Mouse (Mus musculus) liver, embryonic 12.5 days (tissue): ENCODE measurements around the gene Lypd6. TPM values are rescaled to one million over a fixed set of nuclear protein-coding genes. Genes with fewer than 3 reads are reported as not detected.

Experiments
- ATAC-seq: fragments of 200-750 bp; cut with Nextera tagmentation; 2 replicates; pipeline ENCODE4 v1.8.0; 2017; ENCODE audit warnings: moderate number of reproducible peaks, mild to moderate bottlenecking, moderate library complexity
- H3K27ac ChIP-seq: fragments of 300-500 bp; sonication (generic); 2 replicates; pipeline ENCODE4 v1.5.1; 2016; ENCODE audit warnings: mild to moderate bottlenecking
- H3K27me3 ChIP-seq: fragments of 300-500 bp; sonication (generic); replicated peaks from 2 replicates; pipeline ENCODE4 v1.6.1; 2016; ENCODE audit warnings: mild to moderate bottlenecking, moderate library complexity
- H3K36me3 ChIP-seq: fragments of 300-500 bp; sonication (generic); 2 replicates; pipeline ENCODE4 v1.6.1; 2016; ENCODE audit warnings: mild to moderate bottlenecking, moderate library complexity
- H3K4me1 ChIP-seq: fragments of 300-500 bp; sonication (generic); 2 replicates; pipeline ENCODE4 v1.6.1; 2016
- H3K4me2 ChIP-seq: fragments of 300-500 bp; sonication (generic); 2 replicates; pipeline ENCODE4 v1.6.1; 2016; ENCODE audit warnings: mild to moderate bottlenecking, moderate library complexity
- H3K4me3 ChIP-seq: fragments of 300-500 bp; sonication (generic); 2 replicates; pipeline ENCODE4 v1.5.1; 2016; ENCODE audit warnings: mild to moderate bottlenecking, moderate library complexity
- H3K9ac ChIP-seq: fragments of 300-500 bp; sonication (generic); 2 replicates; pipeline ENCODE4 v1.6.1; 2016; ENCODE audit warnings: mild to moderate bottlenecking, moderate library complexity
- H3K9me3 ChIP-seq: fragments of 300-500 bp; sonication (generic); replicated peaks from 2 replicates; pipeline ENCODE4 v1.6.1; 2016; ENCODE audit warnings: mild to moderate bottlenecking, moderate library complexity
- WGBS: fragments of 180-500 bp; shearing (Covaris S2); methylation state at CpG from one replicate; pipeline ENCODE4 v1.1.7; 2016; ENCODE audit not compliant: insufficient replicate concordance; 5-methylcytosine and 5-hydroxymethylcytosine counted together
- polyA plus RNA-seq: library from polyadenylated mRNA; unstranded; fragments of >200 nt; fragmentation: Nextera tagmentation; extraction: Ambion mirVana; gene quantifications from 2 replicates; pipeline ENCODE4 v1.2.1, GENCODE M21; 2016

Lypd6 gene
- polyA plus RNA-seq, result 0.39 and 0.45 TPM in 2 replicates

GRCm38 (mm10) chr2:50066246-50066967 is at the start of gene Lypd6:
TSS of gene Lypd6 (plus strand) at chr2:50066429.
- peak; percentile 84 for ATAC-seq

GRCm38 (mm10) chr2:50019477-50019876 is 46.8 kb upstream of the Lypd6 start:
- Histone ChIP-seq H3K9me3 (no peaks in the 10 kb centered on the region), H3K27me3 (no peaks in the 10 kb centered on the region), H3K9ac (no peak overlapping the region), H3K27ac (no peak overlapping the region), H3K4me1 (no peaks in the 10 kb centered on the region), H3K4me3 (no peak overlapping the region), H3K36me3 (no peaks in the 10 kb centered on the region), H3K4me2 (no peak overlapping the region)
- whole genome bisulfite sequencing, result 52% methylated on average over 1 of the region's 1 CpGs
- ATAC-seq, result no peak

More at GRCm38 (mm10) chr2:50066246-50066967, at the start of gene Lypd6:
- 1% methylated on average over 76 of the region's 76 CpGs for WGBS
- Histone ChIP-seq H3K9ac (peak within 1 kb of the TSS; percentile 27; the same call in 1 of the 2 replicates), H3K4me3 (peak within 1 kb of the TSS; percentile 56), H3K4me2 (peak within 1 kb of the TSS; percentile 71), H3K36me3 (no peaks in the 10 kb centered on the region), H3K9me3 (no peaks in the 10 kb centered on the region), H3K4me1 (no peaks in the 10 kb centered on the region), H3K27ac (no peak within 1 kb of the TSS), H3K27me3 (peaks cover 41% of the 10 kb centered on the region)

DNA sequence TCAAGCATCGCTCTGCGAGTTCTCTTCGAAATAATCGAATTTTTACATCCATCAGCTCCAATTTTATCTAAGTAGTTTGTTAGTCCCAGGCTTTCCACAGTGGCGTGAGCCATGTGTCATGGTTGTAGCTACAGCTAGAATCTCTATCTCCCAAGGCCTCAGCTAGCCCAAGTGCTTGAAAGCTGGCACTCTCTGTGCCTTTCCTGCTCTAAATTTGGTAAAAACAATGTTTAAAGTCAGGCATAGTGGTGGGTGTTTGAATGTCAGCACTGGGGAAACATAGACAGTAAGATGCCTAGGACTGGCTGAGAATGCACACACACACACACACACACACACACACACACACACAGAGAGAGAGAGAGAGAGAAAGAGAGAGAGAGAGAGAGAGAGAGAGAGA is 40.7 kb upstream of the Lypd6 start:
- Histone ChIP-seq H3K9me3 (no peaks in the 10 kb centered on the region), H3K9ac (no peak overlapping the region), H3K4me1 (no peaks in the 10 kb centered on the region), H3K4me2 (no peak overlapping the region), H3K36me3 (no peaks in the 10 kb centered on the region), H3K27me3 (no peaks in the 10 kb centered on the region), H3K27ac (no peak overlapping the region), H3K4me3 (no peak overlapping the region)
- no peak for ATAC-seq
- 64% methylated on average over 5 of the region's 5 CpGs for WGBS

DNA sequence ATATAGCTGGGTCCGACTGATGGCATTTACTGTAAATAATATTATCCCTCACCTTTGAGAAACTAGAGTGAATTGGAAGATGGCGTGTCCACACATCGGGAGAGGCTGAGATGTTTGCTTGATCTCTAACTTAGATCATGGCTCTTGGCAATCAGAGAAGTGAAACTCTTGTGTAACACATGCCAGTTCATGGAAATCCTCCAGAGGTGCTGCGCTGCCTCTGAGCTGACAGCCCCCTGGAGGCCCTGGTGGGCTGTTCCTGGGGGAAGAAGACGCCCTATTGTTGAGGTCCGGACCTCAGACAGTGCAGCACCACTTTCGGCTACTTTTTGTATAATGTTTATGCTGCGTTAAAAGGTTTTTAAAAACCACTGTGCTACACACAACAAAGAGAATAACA is 37.3 kb upstream of the Lypd6 start:
- Histone ChIP-seq H3K36me3 (no peaks in the 10 kb centered on the region), H3K9ac (no peak overlapping the region), H3K9me3 (no peaks in the 10 kb centered on the region), H3K27me3 (no peaks in the 10 kb centered on the region), H3K27ac (no peak overlapping the region), H3K4me2 (no peak overlapping the region), H3K4me3 (no peak overlapping the region), H3K4me1 (no peaks in the 10 kb centered on the region)
- WGBS, result 59% methylated on average over 8 of the region's 8 CpGs
- no peak for ATAC-seq

DNA sequence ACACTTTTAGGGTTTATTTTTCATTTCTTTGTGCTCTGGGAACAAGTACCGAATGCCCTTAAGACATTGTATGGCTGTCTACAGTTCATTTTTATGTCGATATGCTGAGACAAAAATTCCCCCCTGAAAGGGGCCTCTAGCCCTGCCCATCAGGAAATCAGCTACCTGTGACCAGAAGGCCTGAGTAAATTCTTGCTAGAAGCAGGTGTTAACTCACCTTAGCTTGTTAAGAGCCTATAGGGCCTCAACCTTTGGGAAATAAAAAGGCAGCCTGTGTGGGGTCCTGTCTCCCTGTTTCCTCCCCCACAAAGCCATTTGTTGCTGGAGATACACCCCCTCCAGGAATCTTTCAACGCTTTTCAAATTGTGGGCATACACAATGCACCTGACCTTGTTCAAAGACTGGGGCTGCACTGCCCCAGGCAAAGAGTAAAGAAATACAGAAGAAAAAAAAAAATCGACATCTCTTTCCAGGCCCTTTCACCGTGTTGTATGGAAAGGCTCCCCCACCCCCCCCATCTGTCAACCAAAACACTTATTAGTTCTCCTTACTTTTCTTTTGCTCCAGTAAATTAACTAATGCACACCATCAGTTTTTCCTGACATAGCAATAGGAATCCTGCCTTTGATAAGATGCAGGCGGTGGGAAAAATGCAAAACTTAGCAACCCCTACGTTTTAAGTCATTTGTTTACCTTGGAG is 21.9 kb upstream of the Lypd6 start:
- H3K4me3 ChIP-seq, result no peak overlapping the region
- no peak overlapping the region for H3K9ac ChIP-seq
- H3K9me3 ChIP-seq, result no peaks in the 10 kb centered on the region
- 71% methylated on average over 7 of the region's 7 CpGs for WGBS
- no peaks in the 10 kb centered on the region for H3K36me3 ChIP-seq
- H3K4me2 ChIP-seq, result no peak overlapping the region
- H3K27ac ChIP-seq, result no peak overlapping the region
- no peaks in the 10 kb centered on the region for H3K4me1 ChIP-seq
- no peak for ATAC-seq
- no peaks in the 10 kb centered on the region for H3K27me3 ChIP-seq

GRCm38 (mm10) chr2:50044871-50045470 is 21.3 kb upstream of the Lypd6 start:
- no peak overlapping the region for H3K4me2 ChIP-seq
- WGBS, result 68% methylated on average over 7 of the region's 7 CpGs
- no peaks in the 10 kb centered on the region for H3K4me1 ChIP-seq
- ATAC-seq, result no peak
- no peak overlapping the region for H3K9ac ChIP-seq
- no peak overlapping the region for H3K4me3 ChIP-seq
- H3K9me3 ChIP-seq, result no peaks in the 10 kb centered on the region
- H3K27ac ChIP-seq, result no peak overlapping the region
- no peaks in the 10 kb centered on the region for H3K27me3 ChIP-seq
- no peaks in the 10 kb centered on the region for H3K36me3 ChIP-seq

GRCm38 (mm10) chr2:50045841-50046240 is 20.4 kb upstream of the Lypd6 start:
- no peaks in the 10 kb centered on the region for H3K9me3 ChIP-seq
- no peaks in the 10 kb centered on the region for H3K27me3 ChIP-seq
- 68% methylated on average over 4 of the region's 4 CpGs for WGBS
- no peaks in the 10 kb centered on the region for H3K36me3 ChIP-seq
- no peak overlapping the region for H3K9ac ChIP-seq
- no peak for ATAC-seq
- H3K4me1 ChIP-seq, result no peaks in the 10 kb centered on the region
- no peak overlapping the region for H3K27ac ChIP-seq
- no peak overlapping the region for H3K4me3 ChIP-seq
- no peak overlapping the region for H3K4me2 ChIP-seq

DNA sequence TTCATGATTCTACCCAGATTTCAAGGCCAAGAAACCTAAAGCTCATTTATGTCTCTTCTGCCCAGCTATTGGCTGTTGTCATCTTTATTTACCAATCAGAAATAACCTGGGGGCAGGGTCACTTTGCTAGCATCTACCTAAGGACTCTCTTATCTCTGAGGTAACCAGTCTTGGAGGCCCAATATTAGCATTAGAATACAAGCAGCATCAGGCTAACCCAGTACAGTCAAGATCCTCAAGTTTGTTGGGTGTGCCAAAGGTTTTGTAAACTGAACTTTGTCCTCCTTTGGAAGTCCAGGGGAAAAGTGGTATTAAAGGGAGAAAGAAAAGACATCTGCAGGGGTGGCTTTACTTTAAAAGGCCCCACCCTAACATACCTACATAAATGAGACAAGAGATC is 17.8 kb upstream of the Lypd6 start:
- no peak overlapping the region for H3K4me2 ChIP-seq
- no peak overlapping the region for H3K4me3 ChIP-seq
- no peaks in the 10 kb centered on the region for H3K27me3 ChIP-seq
- ATAC-seq, result no peak
- no peaks in the 10 kb centered on the region for H3K9me3 ChIP-seq
- no peak overlapping the region for H3K9ac ChIP-seq
- H3K4me1 ChIP-seq, result no peaks in the 10 kb centered on the region
- H3K27ac ChIP-seq, result no peak overlapping the region
- H3K36me3 ChIP-seq, result no peaks in the 10 kb centered on the region

DNA sequence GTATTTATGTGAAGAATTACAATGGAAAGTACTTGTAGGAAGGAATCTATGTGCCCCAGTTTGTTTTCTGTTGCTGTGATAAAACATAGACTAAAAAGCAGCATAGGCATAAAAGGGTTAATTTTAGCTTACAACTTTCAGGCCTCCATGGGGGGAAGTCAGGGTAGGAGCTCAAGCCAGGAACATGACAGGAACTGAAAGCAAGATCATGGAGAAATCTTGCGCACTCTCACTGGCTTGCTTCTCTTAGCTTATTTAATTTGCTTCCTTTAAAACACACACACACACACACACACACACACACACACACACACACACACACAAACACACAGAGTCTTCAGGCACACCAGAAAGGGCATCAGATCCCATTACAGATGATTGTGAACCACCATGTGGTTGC is 12.3 kb upstream of the Lypd6 start:
- Histone ChIP-seq H3K4me3 (no peak overlapping the region), H3K9ac (no peak overlapping the region), H3K27ac (no peak overlapping the region), H3K4me2 (no peak overlapping the region), H3K4me1 (no peaks in the 10 kb centered on the region), H3K9me3 (no peaks in the 10 kb centered on the region), H3K27me3 (no peaks in the 10 kb centered on the region), H3K36me3 (no peaks in the 10 kb centered on the region)
- WGBS, result 85% methylated on average over 1 of the region's 1 CpGs
- no peak for ATAC-seq

DNA sequence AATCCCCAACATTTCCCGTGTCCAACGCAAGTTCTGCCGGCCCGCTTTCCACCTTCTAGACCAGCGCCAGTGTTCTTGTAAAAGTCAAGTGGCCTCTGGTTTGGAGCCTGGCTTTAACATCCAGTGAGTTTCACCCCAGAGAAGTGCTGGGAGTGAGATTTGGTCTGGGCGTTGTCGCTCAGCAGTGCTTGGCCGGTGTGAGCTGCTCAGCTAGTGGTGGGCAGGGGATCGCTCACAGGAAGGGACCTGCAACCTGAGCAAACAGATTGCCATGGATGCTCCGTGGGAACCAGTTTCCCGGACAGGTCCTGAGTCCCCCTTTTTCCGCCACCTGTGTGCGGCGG is 355 bp upstream of the Lypd6 start:
- Histone ChIP-seq H3K4me1 (no peaks in the 10 kb centered on the region), H3K27me3 (peaks cover 41% of the 10 kb centered on the region), H3K9me3 (no peaks in the 10 kb centered on the region), H3K27ac (no peak overlapping the region), H3K36me3 (no peaks in the 10 kb centered on the region), H3K4me3 (peak overlapping the region; percentile 56), H3K9ac (no peak overlapping the region), H3K4me2 (peak overlapping the region; percentile 71)
- WGBS, result 2% methylated on average over 14 of the region's 14 CpGs
- ATAC-seq, result peak; percentile 27; the same call in 1 of the 2 replicates

- H3K4me3 ChIP-seq, result peak overlapping the region; percentile 56
- H3K4me2 ChIP-seq, result peak overlapping the region; percentile 71
- H3K4me1 ChIP-seq, result no peaks in the 10 kb centered on the region
- H3K27me3 ChIP-seq, result peaks cover 41% of the 10 kb centered on the region
- no peaks in the 10 kb centered on the region for H3K36me3 ChIP-seq
- H3K9me3 ChIP-seq, result no peaks in the 10 kb centered on the region
- ATAC-seq, result no peak
- WGBS, result 2% methylated on average over 9 of the region's 9 CpGs
- H3K9ac ChIP-seq, result no peak overlapping the region; the same call in 1 of the 2 replicates
- no peak overlapping the region for H3K27ac ChIP-seq
Observed at GRCm38 (mm10) chr2:50066968-50067315, 713 bp downstream of the Lypd6 start.

GRCm38 (mm10) chr2:50069571-50070295 is 3.5 kb downstream of the Lypd6 start:
- 60% methylated on average over 13 of the region's 13 CpGs for WGBS
- Histone ChIP-seq H3K9me3 (no peaks in the 10 kb centered on the region), H3K4me2 (no peak overlapping the region), H3K9ac (no peak overlapping the region), H3K4me3 (no peak overlapping the region), H3K27ac (no peak overlapping the region), H3K27me3 (peaks cover 41% of the 10 kb centered on the region), H3K36me3 (no peaks in the 10 kb centered on the region), H3K4me1 (no peaks in the 10 kb centered on the region)
- ATAC-seq, result no peak
